Mouse (Mus musculus) granulocyte monocyte progenitor cell, adult 5-6 weeks (primary cell): ENCODE results near the gene Atp2c2. TPM values are rescaled to one million over a fixed set of nuclear protein-coding genes. Genes with fewer than 3 reads are reported as not detected.

ENCODE experiments used
- ATAC-seq: replicated peaks from 2 replicates; pipeline ENCODE4 v1.8.0; 2016; ENCODE audit warnings: mild to moderate bottlenecking, moderate TSS enrichment, inconsistent platforms; ENCODE audit not compliant: poor library complexity, severe bottlenecking
- total RNA-seq, 2 experiments: library from RNA; stranded (forward) in 1 of 2; stranded (reverse) in 1 of 2; fragments of 200-712, 200-1000 nt in 1 of 2; fragments of >200 nt in 1 of 2; fragmentation: Nextera tagmentation in 1 of 2; gene quantifications; 2 replicates each; pipeline ENCODE4 v1.2.3; 2014 to 2017

Gene Atp2c2
- total RNA-seq, 2 experiments from 2014 or later, result not detected

- ATAC-seq, result no peak
Measured at GRCm38 (mm10) chr8:119806422-119807263, 106.8 kb downstream of the Atp2c2 start.

Other genes with a start within 250 kb of the Atp2c2 start
- not detected in 2 replicates for gene Slc38a8, start 198.3 kb upstream of the Atp2c2 start, total RNA-seq (2014; fragmentation: Nextera tagmentation)
- not detected in 2 replicates for gene Slc38a8, start 198.3 kb upstream of the Atp2c2 start, total RNA-seq (2017)
- 56.5 and 57.3 TPM in 2 replicates for gene Mbtps1, start 141.3 kb upstream of the Atp2c2 start, total RNA-seq (2014; fragmentation: Nextera tagmentation)
- gene Mbtps1, start 141.3 kb upstream of the Atp2c2 start, total RNA-seq (2017), result 44.0 and 46.6 TPM in 2 replicates
- gene Hsdl1, start 124.8 kb upstream of the Atp2c2 start, total RNA-seq (2014; fragmentation: Nextera tagmentation), result 23.8 and 29.1 TPM in 2 replicates
- gene Hsdl1, start 124.8 kb upstream of the Atp2c2 start, total RNA-seq (2017), result 34.7 and 50.2 TPM in 2 replicates
- gene Dnaaf1, start 124.8 kb upstream of the Atp2c2 start, total RNA-seq (2014; fragmentation: Nextera tagmentation), result not detected in 2 replicates
- 0.13 TPM in 1 of 2 replicates, not detected in the other for gene Dnaaf1, start 124.8 kb upstream of the Atp2c2 start, total RNA-seq (2017)
- gene Taf1c, start 94.8 kb upstream of the Atp2c2 start, total RNA-seq (2014; fragmentation: Nextera tagmentation), result 3.0 and 13.8 TPM in 2 replicates
- 6.8 and 11.0 TPM in 2 replicates for gene Taf1c, start 94.8 kb upstream of the Atp2c2 start, total RNA-seq (2017)
- not detected in 2 replicates for gene Adad2, start 87.3 kb upstream of the Atp2c2 start, total RNA-seq (2014; fragmentation: Nextera tagmentation)
- not detected in 2 replicates for gene Adad2, start 87.3 kb upstream of the Atp2c2 start, total RNA-seq (2017)
- not detected in 2 replicates for gene Kcng4, start 64.3 kb upstream of the Atp2c2 start, total RNA-seq (2014; fragmentation: Nextera tagmentation)
- not detected in 2 replicates for gene Kcng4, start 64.3 kb upstream of the Atp2c2 start, total RNA-seq (2017)
- gene Wfdc1, start 33.6 kb upstream of the Atp2c2 start, total RNA-seq (2014; fragmentation: Nextera tagmentation), result not detected in 2 replicates
- gene Wfdc1, start 33.6 kb upstream of the Atp2c2 start, total RNA-seq (2017), result not detected in 2 replicates
- 7.5 and 11.2 TPM in 2 replicates for gene Tldc1, start 78.4 kb downstream of the Atp2c2 start, total RNA-seq (2014; fragmentation: Nextera tagmentation)
- 2.2 and 3.9 TPM in 2 replicates for gene Tldc1, start 78.4 kb downstream of the Atp2c2 start, total RNA-seq (2017)
- 136 and 152 TPM in 2 replicates for gene Cotl1, start 140.5 kb downstream of the Atp2c2 start, total RNA-seq (2014; fragmentation: Nextera tagmentation)
- gene Cotl1, start 140.5 kb downstream of the Atp2c2 start, total RNA-seq (2017), result 127 and 150 TPM in 2 replicates
- gene Klhl36, start 162.3 kb downstream of the Atp2c2 start, total RNA-seq (2014; fragmentation: Nextera tagmentation), result 2.5 and 5.3 TPM in 2 replicates
- gene Klhl36, start 162.3 kb downstream of the Atp2c2 start, total RNA-seq (2017), result 3.5 and 6.7 TPM in 2 replicates
- 91.5 and 110 TPM in 2 replicates for gene Usp10, start 210.4 kb downstream of the Atp2c2 start, total RNA-seq (2014; fragmentation: Nextera tagmentation)
- gene Usp10, start 210.4 kb downstream of the Atp2c2 start, total RNA-seq (2017), result 56.4 and 69.3 TPM in 2 replicates
- gene Gm20388, start 210.8 kb downstream of the Atp2c2 start, total RNA-seq (2014; fragmentation: Nextera tagmentation), result 7.1 and 23.8 TPM in 2 replicates
- gene Gm20388, start 210.8 kb downstream of the Atp2c2 start, total RNA-seq (2017), result 18.5 and 25.8 TPM in 2 replicates